Mouse (Mus musculus) hindbrain, embryonic 10.5 days (tissue): ENCODE measurements around the gene Capn11. TPM values are rescaled to one million over a fixed set of nuclear protein-coding genes. Genes with fewer than 3 reads are reported as not detected.

ENCODE experiments used
- polyA plus RNA-seq: library from polyadenylated mRNA; unstranded; fragments of >200 nt; fragmentation: Nextera tagmentation; extraction: Ambion mirVana; gene quantifications from 2 replicates; pipeline ENCODE4 v1.2.1, GENCODE M21; 2016

Gene Capn11
- polyA plus RNA-seq, 1 experiment from 2014 or later, result 0.31 TPM

Other genes with a start within 250 kb of the Capn11 start
- 54.8 and 65.1 TPM in 2 replicates for gene Cdc5l, start 225.6 kb downstream of the Capn11 start, polyA plus RNA-seq
- gene Spats1, start 183.9 kb downstream of the Capn11 start, polyA plus RNA-seq, result 0.31 and 0.36 TPM in 2 replicates
- 27.7 and 35.0 TPM in 2 replicates for gene Aars2, start 152.5 kb downstream of the Capn11 start, polyA plus RNA-seq
- gene Tcte1, start 135.9 kb downstream of the Capn11 start, polyA plus RNA-seq, result 1.7 and 3.8 TPM in 2 replicates
- 7.2 and 10.6 TPM in 2 replicates for gene Tmem151b, start 109.6 kb downstream of the Capn11 start, polyA plus RNA-seq
- 8.3 and 9.7 TPM in 2 replicates for gene Nfkbie, start 103.6 kb downstream of the Capn11 start, polyA plus RNA-seq
- 121 TPM in 2 replicates for gene Slc35b2, start 95.5 kb downstream of the Capn11 start, polyA plus RNA-seq
- gene Hsp90ab1, start 86.1 kb downstream of the Capn11 start, polyA plus RNA-seq, result 1,585 and 2,006 TPM in 2 replicates
- 60.4 and 72.0 TPM in 2 replicates for gene Slc29a1, start 59.7 kb downstream of the Capn11 start, polyA plus RNA-seq
- gene Mymx, start 57.2 kb downstream of the Capn11 start, polyA plus RNA-seq, result 0.62 TPM in 1 of 2 replicates, not detected in the other
- 146 and 150 TPM in 2 replicates for gene Mrpl14, start 27.0 kb upstream of the Capn11 start, polyA plus RNA-seq
- gene Tmem63b, start 27.6 kb upstream of the Capn11 start, polyA plus RNA-seq, result 60.5 and 83.5 TPM in 2 replicates
- gene 1600014C23Rik, start 74.5 kb upstream of the Capn11 start, polyA plus RNA-seq, result 0.58 and 0.67 TPM in 2 replicates